Mouse (Mus musculus) liver, adult 2 months (tissue): ENCODE measurements around the gene Calr3. TPM values are rescaled to one million over a fixed set of nuclear protein-coding genes. Genes with fewer than 3 reads are reported as not detected.
A peak's percentile ranks its signal among the peaks of the same experiment; 100 is the strongest.

Experiments
- DNase-seq: peaks from one replicate; pipeline ENCODE4 v3.0.0-alpha.2; 2011; ENCODE audit warnings: low read depth, low spot score; ENCODE audit errors: extremely low read depth
- H3K27ac ChIP-seq: fragments of 200-500 bp; replicated peaks from 2 replicates; pipeline ENCODE4 v1.5.1; 2012; ENCODE audit warnings: low read depth, mild to moderate bottlenecking, control low read depth, inconsistent platforms, low read length; ENCODE audit not compliant: insufficient read depth
- H3K27me3 ChIP-seq: fragments of 200-500 bp; 2 replicates; pipeline ENCODE4 v1.6.1; 2012; ENCODE audit warnings: mild to moderate bottlenecking, moderate library complexity, low read length, inconsistent platforms; ENCODE audit not compliant: control insufficient read depth, insufficient read depth
- H3K36me3 ChIP-seq: fragments of 200-500 bp; 2 replicates; pipeline ENCODE4 v1.6.1; 2012; ENCODE audit warnings: low read length, inconsistent platforms; ENCODE audit not compliant: control insufficient read depth, insufficient read depth
- H3K4me1 ChIP-seq: fragments of 200-500 bp; 2 replicates; pipeline ENCODE4 v1.6.1; 2011; ENCODE audit warnings: low read length; ENCODE audit not compliant: control insufficient read depth, insufficient read depth
- H3K4me3 ChIP-seq: fragments of 200-500 bp; 2 replicates; pipeline ENCODE4 v1.5.1; 2011; ENCODE audit warnings: low read depth, mild to moderate bottlenecking, control low read depth, low read length, moderate library complexity; ENCODE audit not compliant: insufficient read depth
- H3K79me2 ChIP-seq: fragments of 200-500 bp; 2 replicates; pipeline ENCODE4 v1.6.1; 2012; ENCODE audit warnings: inconsistent platforms, mild to moderate bottlenecking, low read length, moderate library complexity; ENCODE audit not compliant: control insufficient read depth, insufficient read depth
- H3K9ac ChIP-seq: fragments of 200-500 bp; 2 replicates; pipeline ENCODE4 v1.6.1; 2012; ENCODE audit warnings: low read depth, mild to moderate bottlenecking, control low read depth, inconsistent platforms, low read length
- CTCF ChIP-seq: fragments of 200-500 bp; IDR thresholded peaks from 2 replicates; pipeline ENCODE4 v1.5.1; 2011; ENCODE audit warnings: low read depth, low read length, control low read depth
- POLR2A ChIP-seq: fragments of 200-500 bp; IDR thresholded peaks from 2 replicates; pipeline ENCODE4 v1.6.1; 2011; ENCODE audit warnings: low read length, control low read depth; ENCODE audit not compliant: insufficient read depth; ENCODE audit errors: extremely low read depth
- WGBS: fragments of 180-500 bp; shearing (Covaris S2); methylation state at CpG from one replicate; pipeline ENCODE4 v1.1.7; 2018; 5-methylcytosine and 5-hydroxymethylcytosine counted together
- polyA plus RNA-seq: library from polyadenylated mRNA; depleted of rRNA; stranded (reverse); fragments of >200 nt; gene quantifications from 2 replicates; pipeline ENCODE4 v1.2.3, GENCODE M21; 2012; rRNA removed
- total RNA-seq: library from RNA; depleted of rRNA; stranded (reverse); fragments of >200 nt; gene quantifications from 2 replicates; pipeline ENCODE4 v1.2.3, GENCODE M21; 2014; rRNA removed

Gene Calr3
- total and polyA plus RNA-seq, 2 experiments, result 0.54 to 3.1 TPM

DNA sequence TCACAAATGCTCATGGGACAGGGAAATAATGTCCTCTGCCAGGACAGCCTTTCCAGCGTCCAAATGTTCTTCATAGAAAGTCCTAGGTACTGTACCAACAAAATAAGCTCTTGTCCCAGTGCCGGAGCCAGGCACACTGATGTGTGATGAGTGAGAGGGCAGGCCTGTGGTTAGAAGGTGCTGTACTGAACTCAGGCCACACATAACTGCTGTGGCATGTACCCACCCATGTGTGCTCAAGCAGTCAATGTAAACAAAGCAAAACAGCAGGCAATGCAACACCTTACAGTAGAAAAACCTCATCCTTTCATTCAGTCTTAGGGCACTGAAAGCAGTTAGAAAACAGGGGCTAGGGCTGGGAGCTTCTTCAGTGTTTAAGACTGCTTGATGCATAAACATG, 57.9 kb downstream of the Calr3 start:
- no peak overlapping the region for H3K4me3 ChIP-seq
- no peak for DNase-seq
- no peaks in the 10 kb centered on the region for H3K27me3 ChIP-seq
- H3K27ac ChIP-seq, result no peak overlapping the region
- peaks cover 7% of the 10 kb centered on the region for H3K4me1 ChIP-seq
- peaks cover 43% of the 10 kb centered on the region for H3K36me3 ChIP-seq
- H3K9ac ChIP-seq, result no peak overlapping the region
- TF ChIP-seq POLR2A (no peak), CTCF (no peak)
- H3K79me2 ChIP-seq, result no peaks in the 10 kb centered on the region
- 91% methylated on average over 2 of the region's 2 CpGs for WGBS

DNA sequence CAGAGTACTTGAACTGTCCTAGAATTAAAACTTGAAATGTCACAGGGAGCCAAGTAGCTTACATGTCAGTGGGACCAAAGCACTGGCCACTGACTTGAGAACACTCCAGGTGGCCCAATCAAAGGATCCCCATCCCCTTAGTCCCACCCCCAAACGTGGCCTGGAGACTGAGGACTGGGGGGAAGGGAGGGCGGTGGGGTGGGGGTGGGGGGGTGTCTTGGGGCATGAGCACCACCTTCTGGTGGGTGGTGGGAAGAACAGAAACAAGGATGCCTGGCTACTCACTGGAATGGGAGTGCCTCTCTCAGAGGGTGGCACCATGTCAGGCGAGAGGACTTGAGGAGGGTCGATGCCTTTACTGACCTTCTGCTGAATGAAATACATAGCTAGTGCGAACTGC, 61.3 kb downstream of the Calr3 start:
- Histone ChIP-seq H3K4me3 (no peak overlapping the region), H3K79me2 (no peaks in the 10 kb centered on the region), H3K4me1 (peaks cover 2% of the 10 kb centered on the region; the same call in 1 of the 2 replicates), H3K27me3 (no peaks in the 10 kb centered on the region), H3K27ac (no peak overlapping the region), H3K9ac (no peak overlapping the region), H3K36me3 (peaks cover 38% of the 10 kb centered on the region)
- WGBS, result 74% methylated on average over 5 of the region's 5 CpGs
- TF ChIP-seq CTCF, result peak; percentile 29; the same call in 1 of the 2 replicates
- no peak for TF ChIP-seq POLR2A
- no peak for DNase-seq

- H3K4me1 ChIP-seq, result peaks cover 7% of the 10 kb centered on the region
- no peaks in the 10 kb centered on the region for H3K79me2 ChIP-seq
- TF ChIP-seq CTCF (no peak), POLR2A (no peak)
- WGBS, result 95% methylated on average over 8 of the region's 8 CpGs
- H3K9ac ChIP-seq, result no peak overlapping the region
- DNase-seq, result no peak
- H3K27ac ChIP-seq, result no peak overlapping the region
- H3K4me3 ChIP-seq, result no peak overlapping the region
- H3K27me3 ChIP-seq, result no peaks in the 10 kb centered on the region
- H3K36me3 ChIP-seq, result peaks cover 33% of the 10 kb centered on the region
Measured at GRCm38 (mm10) chr8:72380656-72381055, 63.0 kb downstream of the Calr3 start.

DNA sequence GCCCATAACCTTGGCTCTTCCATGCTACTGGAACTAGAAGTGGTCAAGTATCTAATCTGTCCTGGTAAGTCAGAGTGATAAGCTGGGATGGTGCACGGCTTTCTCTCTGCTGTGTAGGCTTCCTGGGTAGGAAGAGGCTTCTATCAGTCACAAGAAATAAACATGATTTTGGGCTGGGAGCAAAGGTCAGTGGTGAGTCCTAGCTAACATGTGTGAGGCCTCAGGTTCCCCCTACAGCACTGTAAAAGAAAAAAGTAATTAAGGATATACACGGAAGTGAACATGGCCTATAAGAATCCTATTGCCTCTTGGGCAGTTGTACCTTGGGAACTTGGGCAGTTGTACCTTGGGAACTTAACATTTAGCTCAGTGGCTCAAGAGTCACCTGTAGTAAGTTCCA, 66.8 kb downstream of the Calr3 start:
- H3K9ac ChIP-seq, result no peak overlapping the region
- H3K27ac ChIP-seq, result no peak overlapping the region
- no peak overlapping the region for H3K4me3 ChIP-seq
- peak; percentile 38 for DNase-seq
- no peaks in the 10 kb centered on the region for H3K27me3 ChIP-seq
- TF ChIP-seq POLR2A, result no peak
- no peak for TF ChIP-seq CTCF
- peaks cover 7% of the 10 kb centered on the region for H3K4me1 ChIP-seq
- 72% methylated on average over 2 of the region's 2 CpGs for WGBS
- no peaks in the 10 kb centered on the region for H3K79me2 ChIP-seq
- H3K36me3 ChIP-seq, result peaks cover 22% of the 10 kb centered on the region

GRCm38 (mm10) chr8:72376309-72376708, 67.4 kb downstream of the Calr3 start:
- Histone ChIP-seq H3K27ac (no peak overlapping the region), H3K27me3 (no peaks in the 10 kb centered on the region), H3K4me1 (peaks cover 7% of the 10 kb centered on the region), H3K79me2 (no peaks in the 10 kb centered on the region), H3K36me3 (peaks cover 26% of the 10 kb centered on the region), H3K4me3 (no peak overlapping the region), H3K9ac (no peak overlapping the region)
- WGBS, result 30% methylated on average over 5 of the region's 5 CpGs
- TF ChIP-seq POLR2A (no peak), CTCF (no peak)
- peak; percentile 34 for DNase-seq

- Histone ChIP-seq H3K9ac (no peak overlapping the region), H3K79me2 (no peaks in the 10 kb centered on the region), H3K27me3 (no peaks in the 10 kb centered on the region), H3K27ac (no peak overlapping the region), H3K4me1 (peaks cover 7% of the 10 kb centered on the region), H3K36me3 (peaks cover 27% of the 10 kb centered on the region), H3K4me3 (no peak overlapping the region)
- WGBS, result 79% methylated on average over 5 of the region's 5 CpGs
- TF ChIP-seq CTCF (no peak), POLR2A (no peak)
- no peak for DNase-seq
Measured at GRCm38 (mm10) chr8:72375161-72375560, 68.5 kb downstream of the Calr3 start.

Other genes with a start within 250 kb of the Calr3 start
- 1.1 and 2.6 TPM in 2 replicates for gene Cib3, start 231.0 kb downstream of the Calr3 start, total RNA-seq
- gene Cib3, start 231.0 kb downstream of the Calr3 start, polyA plus RNA-seq, result 0.60 and 1.5 TPM in 2 replicates
- gene Gm11034, start 230.2 kb downstream of the Calr3 start, total RNA-seq, result not detected in 2 replicates
- gene Gm11034, start 230.2 kb downstream of the Calr3 start, polyA plus RNA-seq, result not detected in 2 replicates
- gene Fam32a, start 224.1 kb downstream of the Calr3 start, total RNA-seq, result 28.6 and 29.5 TPM in 2 replicates
- 18.8 and 28.4 TPM in 2 replicates for gene Fam32a, start 224.1 kb downstream of the Calr3 start, polyA plus RNA-seq
- 7.9 and 14.9 TPM in 2 replicates for gene Ap1m1, start 203.9 kb downstream of the Calr3 start, total RNA-seq
- gene Ap1m1, start 203.9 kb downstream of the Calr3 start, polyA plus RNA-seq, result 38.9 and 39.4 TPM in 2 replicates
- gene Gm10282, start 138.6 kb downstream of the Calr3 start, total RNA-seq, result 0.54 and 1.0 TPM in 2 replicates
- 0.37 and 0.42 TPM in 2 replicates for gene Gm10282, start 138.6 kb downstream of the Calr3 start, polyA plus RNA-seq
- 2.7 and 2.8 TPM in 2 replicates for gene Klf2, start 124.8 kb downstream of the Calr3 start, total RNA-seq
- 4.4 and 6.0 TPM in 2 replicates for gene Klf2, start 124.8 kb downstream of the Calr3 start, polyA plus RNA-seq
- gene Eps15l1, start 22.4 kb downstream of the Calr3 start, total RNA-seq, result 9.0 and 9.5 TPM in 2 replicates
- 8.7 and 13.0 TPM in 2 replicates for gene Eps15l1, start 22.4 kb downstream of the Calr3 start, polyA plus RNA-seq
- 1.8 and 2.1 TPM in 2 replicates for gene 1700030K09Rik, start within 50 bp of the Calr3 start, total RNA-seq
- gene 1700030K09Rik, start within 50 bp of the Calr3 start, polyA plus RNA-seq, result 2.5 and 3.6 TPM in 2 replicates
- gene Cherp, start 31.4 kb upstream of the Calr3 start, total RNA-seq, result 5.3 and 6.7 TPM in 2 replicates
- gene Cherp, start 31.4 kb upstream of the Calr3 start, polyA plus RNA-seq, result 16.2 and 22.7 TPM in 2 replicates
- 20.0 and 26.5 TPM in 2 replicates for gene Slc35e1, start 48.7 kb upstream of the Calr3 start, total RNA-seq
- gene Slc35e1, start 48.7 kb upstream of the Calr3 start, polyA plus RNA-seq, result 55.6 and 59.8 TPM in 2 replicates
- gene Med26, start 104.4 kb upstream of the Calr3 start, total RNA-seq, result 1.3 and 1.8 TPM in 2 replicates
- 4.4 and 6.0 TPM in 2 replicates for gene Med26, start 104.4 kb upstream of the Calr3 start, polyA plus RNA-seq
- 32.4 and 33.4 TPM in 2 replicates for gene Smim7, start 127.2 kb upstream of the Calr3 start, total RNA-seq
- 22.6 and 26.0 TPM in 2 replicates for gene Smim7, start 127.2 kb upstream of the Calr3 start, polyA plus RNA-seq
- 2.6 and 2.7 TPM in 2 replicates for gene Tmem38a, start 128.2 kb upstream of the Calr3 start, total RNA-seq
- 3.0 and 3.5 TPM in 2 replicates for gene Tmem38a, start 128.2 kb upstream of the Calr3 start, polyA plus RNA-seq
- not detected in 2 replicates for gene Nwd1, start 202.8 kb upstream of the Calr3 start, total RNA-seq
- not detected in 2 replicates for gene Nwd1, start 202.8 kb upstream of the Calr3 start, polyA plus RNA-seq